15 mouse cellular contexts compared by ENCODE assay signal in genomic region chr1:133011955-133012841, GRCm38 (mm10). TPM values are rescaled to one million over a fixed set of nuclear protein-coding genes. Genes with fewer than 3 reads are reported as not detected.
DNase-seq lines count a peak whose midpoint lies in the region; TF ChIP-seq lines count a peak whose summit lies in the region.
"Had no signal": no experiment of that assay in that cellular context is flagged by ENCODE, and none has a peak within 500 bp of the region (broad histone marks: within the 10 kb centered on the region; RNA-seq: fewer than 3 reads in every experiment).

No protein-coding gene starts in this region.

- H3K4me1 ChIP-seq in CH12.LX (ENCODE audit: control insufficient read depth in 1 of 2, insufficient read depth in 2 of 2): peaks cover 8 to 57% of the 10 kb centered on the region in 2 experiments; a peak in 3 of 4 replicates
- H3K4me1 ChIP-seq: intestine, embryonic 15.5 days had no signal

- peak overlapping the region; percentile 87 for H3K27ac ChIP-seq in CH12.LX (ENCODE audit: insufficient read depth, low read depth)
- H3K27ac ChIP-seq: intestine, embryonic 15.5 days; liver, embryonic 13.5 days had no signal

- H3K4me3 ChIP-seq in CH12.LX (replicated peaks in 1 of 3; ENCODE audit: low read depth in 2 of 3, low read length in 2 of 3, poor library complexity in 1 of 3): no peak overlapping the region
- H3K4me3 ChIP-seq: erythroblast, embryonic 14.5 days; intestine, embryonic 15.5 days; liver, embryonic 13.5 days had no signal

- no peak overlapping the region; the same call in 1 of the 2 replicates for H3K4me2 ChIP-seq in CH12.LX (ENCODE audit: insufficient read depth, low read depth, poor library complexity, severe bottlenecking)
- H3K4me2 ChIP-seq: intestine, embryonic 15.5 days; liver, embryonic 13.5 days had no signal

- no peak for TF ChIP-seq CTCF in CH12.LX (conservative IDR thresholded peaks at IDR 0.05 in 1 of 2, IDR thresholded peaks at IDR 0.05 in 1 of 2; ENCODE audit: low read depth in 2 of 2, low read length in 2 of 2)

- dilution Hi-C loops in CH12.LX (cut with MboI; ENCODE audit: extremely low pct_ligation_motif_present, extremely low pct_unique_long_range_greater_than_20kb, low sequenced_read_pairs): no loop called here

- TF ChIP-seq EP300 in CH12.LX (IDR thresholded peaks at IDR 0.05; ENCODE audit: low read length): peak; percentile 95

- no peak overlapping the region; the same call in 1 of the 2 replicates for H3K9ac ChIP-seq in CH12.LX (ENCODE audit: insufficient read depth, low read depth)
- H3K9ac ChIP-seq: intestine, embryonic 15.5 days; liver, embryonic 13.5 days had no signal

- no peaks in the 10 kb centered on the region for H3K9me3 ChIP-seq in CH12.LX (replicated peaks; ENCODE audit: low read length)
- H3K9me3 ChIP-seq: intestine, embryonic 15.5 days; liver, embryonic 13.5 days had no signal

- no peak; the same call in 1 of the 2 replicates for TF ChIP-seq POLR2A in CH12.LX (IDR thresholded peaks at IDR 0.05; ENCODE audit: low read depth, low read length)

- no peaks in the 10 kb centered on the region for H3K27me3 ChIP-seq in CH12.LX (replicated peaks)
- no peaks in the 10 kb centered on the region for H3K27me3 ChIP-seq in splenic B cell, adult 2 months (ENCODE audit: control insufficient read depth, insufficient read depth, low read length, poor library complexity, severe bottlenecking)
- H3K27me3 ChIP-seq: intestine, embryonic 15.5 days; liver, embryonic 13.5 days had no signal

- peaks cover 50 to 68% of the 10 kb centered on the region in 2 experiments for H3K36me3 ChIP-seq in CH12.LX (replicated peaks in 1 of 2; ENCODE audit: control insufficient read depth in 1 of 2, insufficient read depth in 1 of 2, low read length in 1 of 2)
- peaks cover 19% of the 10 kb centered on the region; the same call in 1 of the 2 replicates for H3K36me3 ChIP-seq in splenic B cell, adult 2 months (ENCODE audit: control insufficient read depth, insufficient read depth, low read length, poor library complexity, severe bottlenecking)

- DNase-seq in 416B (ENCODE audit: low read depth): peak; percentile 70
- peak; percentile 90 for DNase-seq in CH12.LX (ENCODE audit: extremely low read depth)
- DNase-seq in brain, adult 2 months (ENCODE audit: low read depth, low spot score): peak; percentile 33
- DNase-seq in splenic B cell, adult 2 months (ENCODE audit: low read depth, low spot score): peak; percentile 83
- DNase-seq in layer of hippocampus, postnatal 25 days (ENCODE audit: extremely low spot score in 1 of 2, low spot score in 1 of 2): no peak
- DNase-seq in cerebellum, adult 11-12 months: no peak
- no peak for DNase-seq in embryo, embryonic 9.5 days (ENCODE audit: extremely low spot score)
- DNase-seq: cerebellum, adult 8-10 months; gastrocnemius, postnatal 14 days; left cerebral cortex, postnatal 4 days; liver, embryonic 13.5 days; lung, postnatal 4 days; right cerebral cortex, postnatal 14 days had no signal

- H3K79me2 ChIP-seq in CH12.LX (replicated peaks; ENCODE audit: control insufficient read depth, extremely low read depth, insufficient read depth, poor library complexity, severe bottlenecking): peaks cover 84% of the 10 kb centered on the region

- in situ Hi-C loops in CH12.LX (cut with MboI; ENCODE audit: low pct_ligation_motif_present, low pct_unique_long_range_greater_than_20kb, low sequenced_read_pairs): no loop called here

- TF ChIP-seq RAD21 in CH12.LX (IDR thresholded peaks at IDR 0.05; ENCODE audit: low read depth, low read length): no peak

TF ChIP-seq in CH12.LX, 34 proteins besides CTCF, POLR2A, EP300 and RAD21:
- TF ChIP-seq USF2 (conservative IDR thresholded peaks at IDR 0.05; ENCODE audit: low read depth, low read length) (no peak; the same call in 1 of the 2 replicates), TCF12 (IDR thresholded peaks at IDR 0.05; ENCODE audit: low read depth, low read length) (peak; percentile 98), ELF1 (IDR thresholded peaks at IDR 0.05; ENCODE audit: low read depth, low read length) (peak; percentile 50; the same call in 1 of the 2 replicates), CHD1 (IDR thresholded peaks at IDR 0.05; ENCODE audit: low read depth, low read length) (no peak), ZKSCAN1 (IDR thresholded peaks at IDR 0.05; ENCODE audit: borderline replicate concordance, low read depth, low read length) (no peak), GABPA (IDR thresholded peaks at IDR 0.05; ENCODE audit: insufficient replicate concordance, low read depth, low read length) (no peak), MEF2A (IDR thresholded peaks at IDR 0.05; ENCODE audit: borderline replicate concordance, low read depth, low read length) (peak; percentile 92), ZMIZ1 (IDR thresholded peaks at IDR 0.05; ENCODE audit: low read depth, low read length) (no peak), PAX5 (IDR thresholded peaks at IDR 0.05; ENCODE audit: low read length) (no peak), TBP (conservative IDR thresholded peaks at IDR 0.05; ENCODE audit: low read depth, low read length) (peak; percentile 73; the same call in 1 of the 2 replicates), ETS1 (conservative IDR thresholded peaks at IDR 0.05; ENCODE audit: low read depth, low read length) (peak; percentile 85), USF1 (IDR thresholded peaks at IDR 0.05; ENCODE audit: low read depth, low read length) (peak; percentile 36; the same call in 1 of the 2 replicates), NELFE (IDR thresholded peaks at IDR 0.05; ENCODE audit: low read depth, low read length) (no peak), MAFK (IDR thresholded peaks at IDR 0.05; ENCODE audit: insufficient replicate concordance, low read length) (peak; percentile 86), E2F4 (IDR thresholded peaks at IDR 0.05; ENCODE audit: insufficient replicate concordance, low read depth, low read length) (no peak), SIN3A (IDR thresholded peaks at IDR 0.05; ENCODE audit: low read length) (peak; percentile 78; the same call in 1 of the 2 replicates), SMC3 (IDR thresholded peaks at IDR 0.05; ENCODE audit: low read depth, low read length) (no peak), NRF1 (IDR thresholded peaks at IDR 0.05; ENCODE audit: low read depth, low read length) (0 out of 2 replicates have a peak, but pooled peaks have one; percentile 35), BHLHE40 (IDR thresholded peaks at IDR 0.05; ENCODE audit: low read depth, low read length) (peak; percentile 96), ZC3H11A (IDR thresholded peaks at IDR 0.05; ENCODE audit: low read depth, low read length) (no peak), POLR2AphosphoS2 (IDR thresholded peaks at IDR 0.05; ENCODE audit: low read depth, low read length) (peak; percentile 34; the same call in 1 of the 2 replicates), ZNF384 (IDR thresholded peaks at IDR 0.05; ENCODE audit: low read depth, low read length) (peak; percentile 88), KAT2A (IDR thresholded peaks at IDR 0.05; ENCODE audit: insufficient replicate concordance, low read length) (no peak), MXI1 (IDR thresholded peaks at IDR 0.05; ENCODE audit: low read depth, low read length) (no peak; the same call in 1 of the 2 replicates), JUN (IDR thresholded peaks at IDR 0.05; ENCODE audit: insufficient read depth, low read depth, low read length) (peak; percentile 40; the same call in 1 of the 2 replicates), UBTF (IDR thresholded peaks at IDR 0.05; ENCODE audit: low read depth, low read length) (no peak), MAX (IDR thresholded peaks at IDR 0.05; ENCODE audit: low read length) (no peak), CHD2 (IDR thresholded peaks at IDR 0.05; ENCODE audit: low read length) (peak; percentile 64), MAZ (IDR thresholded peaks at IDR 0.05; ENCODE audit: low read depth, low read length) (no peak), HCFC1 (IDR thresholded peaks at IDR 0.05; ENCODE audit: low read depth, low read length) (peak; percentile 18), JUND (conservative IDR thresholded peaks at IDR 0.05; ENCODE audit: low read depth, low read length) (peak; percentile 68; the same call in 1 of the 2 replicates), IRF4 (IDR thresholded peaks at IDR 0.05; ENCODE audit: low read depth, low read length) (peak; percentile 93), RCOR1 (conservative IDR thresholded peaks at IDR 0.05; ENCODE audit: low read depth, low read length) (no peak; the same call in 1 of the 2 replicates), MYC (IDR thresholded peaks at IDR 0.05; ENCODE audit: low read depth, low read length) (peak; percentile 79)

RNA-seq across cellular contexts. Expression of gene Mdm4, which starts 18.2 kb away (rescaled TPM):
- total RNA-seq in CH12.LX (2012; rRNA removed) (84.5 and 107 TPM in 2 replicates), CH12.LX (2014; rRNA removed) (66.5 and 68.3 TPM in 2 replicates)
- 78.9 and 79.0 TPM in 2 replicates for polyA plus RNA-seq in CH12.LX (2012; ENCODE audit: insufficient read length, low read depth)
- 10 to 100 TPM; 65.5 to 91.1 TPM for total RNA-seq in layer of hippocampus, postnatal 25 days (2021)

RNA-seq across cellular contexts. Expression of gene Pik3c2b, which starts 33.3 kb away (rescaled TPM):
- total RNA-seq in CH12.LX (2012; rRNA removed) (15.9 and 16.5 TPM in 2 replicates), CH12.LX (2014; rRNA removed) (7.2 and 8.7 TPM in 2 replicates)
- polyA plus RNA-seq in CH12.LX (2012; ENCODE audit: insufficient read length, low read depth): 9.2 and 12.0 TPM in 2 replicates
- total RNA-seq in layer of hippocampus, postnatal 25 days (2021): 10 to 100 TPM; 12.3 to 17.3 TPM

Comparison
In these comparisons a context has a peak if more than half of its experiments do, and no peak if none do; other contexts are left out.
1. DNase-seq: peak in 416B (single experiment), CH12.LX (single experiment), brain, adult 2 months (single experiment) and splenic B cell, adult 2 months (single experiment); none in layer of hippocampus, postnatal 25 days (0 of 2), cerebellum, adult 11-12 months (single experiment) and embryo, embryonic 9.5 days (single experiment).